Mouse (Mus musculus) limb, embryonic 15.5 days (tissue): ENCODE results near the gene Adcy4. TPM values are rescaled to one million over a fixed set of nuclear protein-coding genes. Genes with fewer than 3 reads are reported as not detected.

Experiments used
- ATAC-seq: fragments of 200-750 bp; cut with Nextera tagmentation; 2 replicates; pipeline ENCODE4 v1.8.0; 2017; ENCODE audit warnings: low read depth, moderate TSS enrichment; ENCODE audit not compliant: insufficient number of reproducible peaks, low FRiP score, low TSS enrichment
- H3K27ac ChIP-seq: fragments of 300-500 bp; sonication (generic); 2 replicates; pipeline ENCODE4 v1.5.1; 2015; ENCODE audit warnings: moderate library complexity, mild to moderate bottlenecking, inconsistent platforms
- H3K27me3 ChIP-seq: fragments of 300-500 bp; sonication (generic); 2 replicates; pipeline ENCODE4 v1.6.1; 2015; ENCODE audit warnings: inconsistent platforms
- H3K36me3 ChIP-seq: fragments of 300-500 bp; sonication (generic); 2 replicates; pipeline ENCODE4 v1.6.1; 2015; ENCODE audit warnings: inconsistent platforms
- H3K4me1 ChIP-seq: fragments of 300-500 bp; sonication (generic); 2 replicates; pipeline ENCODE4 v1.6.1; 2015; ENCODE audit warnings: inconsistent platforms
- H3K4me2 ChIP-seq: fragments of 300-500 bp; sonication (generic); 2 replicates; pipeline ENCODE4 v1.6.1; 2015; ENCODE audit warnings: mild to moderate bottlenecking, inconsistent platforms
- H3K4me3 ChIP-seq: fragments of 300-500 bp; sonication (generic); 2 replicates; pipeline ENCODE4 v1.5.1; 2015; ENCODE audit warnings: mild to moderate bottlenecking, inconsistent platforms
- H3K9ac ChIP-seq: fragments of 300-500 bp; sonication (generic); 2 replicates; pipeline ENCODE4 v1.6.1; 2015; ENCODE audit warnings: inconsistent platforms
- H3K9me3 ChIP-seq: fragments of 300-500 bp; sonication (generic); 2 replicates; pipeline ENCODE4 v1.6.1; 2016; ENCODE audit warnings: inconsistent platforms
- WGBS: fragments of 180-500 bp; shearing (Covaris S2); methylation state at CpG from one replicate; pipeline ENCODE4 v1.1.7; 2015; 5-methylcytosine and 5-hydroxymethylcytosine counted together
- polyA plus RNA-seq: library from polyadenylated mRNA; unstranded; fragments of >200 nt; fragmentation: Nextera tagmentation; extraction: Ambion mirVana; gene quantifications from 2 replicates; pipeline ENCODE4 v1.2.1, GENCODE M21; 2015

The Adcy4 gene
- polyA plus RNA-seq, 1 experiment from 2014 or later, result 21.3 TPM

DNA sequence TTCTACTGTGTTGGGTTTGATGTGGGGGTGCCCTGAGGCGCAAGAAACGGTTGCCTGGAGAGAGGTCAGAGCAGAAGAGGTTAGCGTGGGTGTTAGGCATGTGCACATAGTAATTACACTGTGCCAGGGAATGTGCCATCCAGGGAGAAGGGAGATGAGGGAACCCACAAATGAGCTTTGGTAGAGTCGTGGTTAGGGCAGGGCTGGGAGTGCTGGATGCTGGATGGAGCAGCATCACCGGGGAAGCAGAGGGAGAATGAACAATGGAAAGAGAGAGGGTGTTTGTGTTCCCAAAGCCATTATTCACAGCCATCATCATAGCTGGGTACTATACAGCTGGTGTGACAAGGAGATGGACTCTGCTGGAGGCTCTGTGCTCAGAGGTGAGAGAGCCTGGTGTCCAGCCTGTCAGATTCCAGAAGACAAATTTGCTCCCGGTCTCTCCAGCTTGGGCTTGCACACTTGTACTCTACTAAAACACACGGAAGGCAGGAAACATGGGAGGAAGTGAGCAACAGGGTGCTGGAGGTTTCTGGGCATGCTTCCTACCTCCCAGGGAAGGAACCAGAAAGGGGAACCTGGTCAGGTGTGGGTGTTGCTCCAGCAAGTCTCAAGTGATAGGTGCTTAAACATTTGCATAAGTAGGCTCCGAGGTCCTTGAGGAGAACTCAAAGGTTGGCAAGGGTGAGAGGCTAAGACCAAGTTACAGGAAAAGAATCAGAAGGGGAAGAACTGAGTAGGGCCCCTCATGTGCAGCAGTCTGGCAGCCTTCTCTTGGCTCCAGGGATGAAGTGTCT lies 55.8 kb downstream of the Adcy4 start:
- no peak overlapping the region for H3K4me2 ChIP-seq
- no peak for ATAC-seq
- no peaks in the 10 kb centered on the region for H3K27me3 ChIP-seq
- no peaks in the 10 kb centered on the region for H3K4me1 ChIP-seq
- H3K4me3 ChIP-seq, result no peak overlapping the region
- no peaks in the 10 kb centered on the region for H3K36me3 ChIP-seq
- H3K9ac ChIP-seq, result no peak overlapping the region
- no peak overlapping the region for H3K27ac ChIP-seq
- WGBS, result 68% methylated on average over 8 of the region's 8 CpGs
- no peaks in the 10 kb centered on the region for H3K9me3 ChIP-seq

GRCm38 (mm10) chr14:55726261-55726660 lies 57.6 kb downstream of the Adcy4 start:
- Histone ChIP-seq H3K27ac (no peak overlapping the region), H3K36me3 (no peaks in the 10 kb centered on the region), H3K9me3 (no peaks in the 10 kb centered on the region), H3K4me1 (0 out of 2 replicates have a peak, but pooled peaks cover 3% of the 10 kb centered on the region), H3K4me3 (no peak overlapping the region), H3K9ac (no peak overlapping the region), H3K27me3 (no peaks in the 10 kb centered on the region), H3K4me2 (no peak overlapping the region)
- no peak for ATAC-seq

GRCm38 (mm10) chr14:55724411-55724871 lies 59.5 kb downstream of the Adcy4 start:
- Histone ChIP-seq H3K9me3 (no peaks in the 10 kb centered on the region), H3K4me1 (0 out of 2 replicates have a peak, but pooled peaks cover 10% of the 10 kb centered on the region), H3K4me3 (no peak overlapping the region), H3K27me3 (no peaks in the 10 kb centered on the region), H3K4me2 (no peak overlapping the region), H3K27ac (no peak overlapping the region), H3K36me3 (peaks cover 5% of the 10 kb centered on the region), H3K9ac (no peak overlapping the region)
- ATAC-seq, result no peak
- 55% methylated on average over 8 of the region's 8 CpGs for WGBS

GRCm38 (mm10) chr14:55723433-55723832 lies 60.5 kb downstream of the Adcy4 start:
- 92% methylated on average over 7 of the region's 7 CpGs for WGBS
- H3K27me3 ChIP-seq, result no peaks in the 10 kb centered on the region
- ATAC-seq, result no peak
- peaks cover 14% of the 10 kb centered on the region for H3K36me3 ChIP-seq
- no peaks in the 10 kb centered on the region for H3K9me3 ChIP-seq
- no peak overlapping the region for H3K9ac ChIP-seq
- no peak overlapping the region for H3K4me3 ChIP-seq
- 0 out of 2 replicates have a peak, but pooled peaks cover 10% of the 10 kb centered on the region for H3K4me1 ChIP-seq
- H3K4me2 ChIP-seq, result no peak overlapping the region
- no peak overlapping the region for H3K27ac ChIP-seq

- H3K27me3 ChIP-seq, result no peaks in the 10 kb centered on the region
- H3K36me3 ChIP-seq, result peaks cover 20% of the 10 kb centered on the region
- 47% methylated on average over 8 of the region's 8 CpGs for WGBS
- ATAC-seq, result no peak
- H3K9ac ChIP-seq, result no peak overlapping the region
- H3K4me1 ChIP-seq, result 0 out of 2 replicates have a peak, but pooled peaks cover 10% of the 10 kb centered on the region
- H3K4me2 ChIP-seq, result peak overlapping the region; percentile 70
- H3K9me3 ChIP-seq, result no peaks in the 10 kb centered on the region
- peak overlapping the region; percentile 89 for H3K4me3 ChIP-seq
- H3K27ac ChIP-seq, result no peak overlapping the region
Observed at GRCm38 (mm10) chr14:55722438-55722945, 61.4 kb downstream of the Adcy4 start.

GRCm38 (mm10) chr14:55721700-55722437 lies 62.0 kb downstream of the Adcy4 start, which contains the start of gene Rabggta:
Gene Rabggta, minus strand, starts transcription at chr14:55722263.
- H3K4me2 ChIP-seq, result peak within 1 kb of the TSS; percentile 70
- WGBS, result under 1% methylated on average over 50 of the region's 50 CpGs
- H3K4me3 ChIP-seq, result peak within 1 kb of the TSS; percentile 89
- 0 out of 2 replicates have a peak, but pooled peaks cover 10% of the 10 kb centered on the region for H3K4me1 ChIP-seq
- no peaks in the 10 kb centered on the region for H3K9me3 ChIP-seq
- H3K27ac ChIP-seq, result peak within 1 kb of the TSS; percentile 85
- peak within 1 kb of the TSS; percentile 70 for H3K9ac ChIP-seq
- H3K36me3 ChIP-seq, result peaks cover 27% of the 10 kb centered on the region
- ATAC-seq, result peak; percentile 94
- no peaks in the 10 kb centered on the region for H3K27me3 ChIP-seq

GRCm38 (mm10) chr14:55721076-55721475 lies 62.8 kb downstream of the Adcy4 start:
- Histone ChIP-seq H3K36me3 (peaks cover 31% of the 10 kb centered on the region), H3K4me3 (peak overlapping the region; percentile 89), H3K4me2 (peak overlapping the region; percentile 70), H3K4me1 (0 out of 2 replicates have a peak, but pooled peaks cover 10% of the 10 kb centered on the region), H3K9me3 (no peaks in the 10 kb centered on the region), H3K27ac (peak overlapping the region; percentile 85; the same call in 1 of the 2 replicates), H3K9ac (peak overlapping the region; percentile 70; the same call in 1 of the 2 replicates), H3K27me3 (no peaks in the 10 kb centered on the region)
- WGBS, result 74% methylated on average over 6 of the region's 6 CpGs
- no peak for ATAC-seq

- Histone ChIP-seq H3K9me3 (no peaks in the 10 kb centered on the region), H3K4me1 (0 out of 2 replicates have a peak, but pooled peaks cover 10% of the 10 kb centered on the region), H3K27ac (no peak overlapping the region), H3K27me3 (no peaks in the 10 kb centered on the region), H3K36me3 (peaks cover 32% of the 10 kb centered on the region), H3K9ac (no peak overlapping the region), H3K4me2 (no peak overlapping the region), H3K4me3 (0 out of 2 replicates have a peak overlapping the region, but pooled peaks have one; percentile 89)
- no peak for ATAC-seq
- WGBS, result 92% methylated on average over 12 of the region's 12 CpGs
Observed at GRCm38 (mm10) chr14:55720666-55721065, 63.2 kb downstream of the Adcy4 start.

DNA sequence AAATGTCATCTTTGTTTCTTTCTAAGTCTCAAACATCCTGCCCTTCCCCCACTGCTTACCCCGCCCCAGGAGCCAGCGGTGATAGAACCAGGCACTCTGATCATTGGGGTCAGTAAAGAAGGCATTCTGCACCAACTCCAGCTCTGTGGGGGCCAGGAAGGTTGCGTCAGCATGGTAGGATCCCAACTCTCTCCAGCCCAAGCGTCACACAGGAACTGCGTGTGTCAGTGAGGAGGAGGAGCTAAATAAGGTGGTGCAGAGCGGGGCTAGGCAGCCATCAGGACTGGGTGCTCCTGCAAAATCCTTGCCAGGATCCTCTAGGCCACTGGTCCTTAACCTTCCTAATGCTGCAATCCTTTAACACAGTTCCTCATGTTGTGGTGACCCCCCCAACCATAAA lies 64.2 kb downstream of the Adcy4 start:
- no peak overlapping the region for H3K4me2 ChIP-seq
- no peak overlapping the region for H3K9ac ChIP-seq
- H3K9me3 ChIP-seq, result no peaks in the 10 kb centered on the region
- H3K27ac ChIP-seq, result no peak overlapping the region
- peaks cover 14% of the 10 kb centered on the region; the same call in 1 of the 2 replicates for H3K4me1 ChIP-seq
- no peaks in the 10 kb centered on the region for H3K27me3 ChIP-seq
- peaks cover 32% of the 10 kb centered on the region for H3K36me3 ChIP-seq
- WGBS, result 85% methylated on average over 6 of the region's 6 CpGs
- ATAC-seq, result no peak
- H3K4me3 ChIP-seq, result no peak overlapping the region
